Mouse (Mus musculus) embryonic facial prominence, embryonic 14.5 days (tissue): ENCODE data around the gene Grk5. TPM values are rescaled to one million over a fixed set of nuclear protein-coding genes. Genes with fewer than 3 reads are reported as not detected.
A peak's percentile ranks its signal among the peaks of the same experiment; 100 is the strongest.

ENCODE experiments used
- ATAC-seq: fragments of 200-750 bp; cut with Nextera tagmentation; 2 replicates; pipeline ENCODE4 v1.8.0; 2017; ENCODE audit warnings: low read depth, moderate number of reproducible peaks, moderate TSS enrichment
- DNase-seq: peaks from one replicate; pipeline ENCODE4 v3.0.0-alpha.2; 2015; ENCODE audit warnings: low spot score
- H3K27ac ChIP-seq: fragments of 300-500 bp; sonication (generic); replicated peaks from 2 replicates; pipeline ENCODE4 v1.5.1; 2014; ENCODE audit warnings: low read depth, mild to moderate bottlenecking, low read length, moderate library complexity
- H3K27me3 ChIP-seq: fragments of 300-500 bp; sonication (generic); replicated peaks from 2 replicates; pipeline ENCODE4 v1.6.1; 2014; ENCODE audit warnings: low read length; ENCODE audit not compliant: control insufficient read depth, insufficient read depth
- H3K36me3 ChIP-seq: fragments of 300-500 bp; sonication (generic); 2 replicates; pipeline ENCODE4 v1.6.1; 2014; ENCODE audit warnings: low read length, mixed read lengths; ENCODE audit not compliant: control insufficient read depth, insufficient read depth
- H3K4me1 ChIP-seq: fragments of 300-500 bp; sonication (generic); 2 replicates; pipeline ENCODE4 v1.6.1; 2014; ENCODE audit warnings: antibody characterized with exemption, low read length; ENCODE audit not compliant: control insufficient read depth, insufficient read depth
- H3K4me2 ChIP-seq: fragments of 300-500 bp; sonication (generic); 2 replicates; pipeline ENCODE4 v1.6.1; 2014; ENCODE audit warnings: low read depth, mild to moderate bottlenecking, low read length, moderate library complexity, mixed read lengths
- H3K4me3 ChIP-seq: fragments of 300-500 bp; sonication (generic); 2 replicates; pipeline ENCODE4 v1.5.1; 2014; ENCODE audit warnings: low read depth, mild to moderate bottlenecking, low read length
- H3K9ac ChIP-seq: fragments of 300-500 bp; sonication (generic); 2 replicates; pipeline ENCODE4 v1.6.1; 2014; ENCODE audit warnings: low read depth, mild to moderate bottlenecking, low read length, moderate library complexity, mixed read lengths
- H3K9me3 ChIP-seq: fragments of 300-500 bp; sonication (generic); 2 replicates; pipeline ENCODE4 v1.6.1; 2016; ENCODE audit warnings: low read length; ENCODE audit not compliant: control insufficient read depth
- WGBS: fragments of 180-500 bp; shearing (Covaris S2); extraction: QIAGEN DNeasy Blood & Tissue Kit; methylation state at CpG from one replicate; pipeline ENCODE4 v1.1.7; 2014; 5-methylcytosine and 5-hydroxymethylcytosine counted together
- polyA plus RNA-seq: library from polyadenylated mRNA; unstranded; fragments of >200 nt; fragmentation: Nextera tagmentation; extraction: Ambion mirVana; gene quantifications from 2 replicates; pipeline ENCODE4 v1.2.1, GENCODE M21; 2014

Gene Grk5
- polyA plus RNA-seq, 1 experiment from 2014 or later: 2.8 TPM

- 87% methylated on average over 3 of the region's 3 CpGs for WGBS
- H3K4me3 ChIP-seq: no peak overlapping the region
- H3K4me2 ChIP-seq: no peak overlapping the region
- DNase-seq (no peak), ATAC-seq (no peak)
- H3K9ac ChIP-seq: no peak overlapping the region
- H3K27me3 ChIP-seq: no peaks in the 10 kb centered on the region
- peaks cover 7% of the 10 kb centered on the region; the same call in 1 of the 2 replicates for H3K36me3 ChIP-seq
- H3K27ac ChIP-seq: no peak overlapping the region
- no peaks in the 10 kb centered on the region for H3K4me1 ChIP-seq
- no peaks in the 10 kb centered on the region for H3K9me3 ChIP-seq
These were observed 189.1 kb downstream of the Grk5 start for GRCm38 (mm10) chr19:61078622-61079021.

- Histone ChIP-seq H3K36me3 (peaks cover 7% of the 10 kb centered on the region; the same call in 1 of the 2 replicates), H3K9me3 (no peaks in the 10 kb centered on the region), H3K4me3 (no peak overlapping the region), H3K27ac (no peak overlapping the region), H3K9ac (no peak overlapping the region), H3K27me3 (no peaks in the 10 kb centered on the region), H3K4me2 (no peak overlapping the region), H3K4me1 (no peaks in the 10 kb centered on the region)
- WGBS: 92% methylated on average over 5 of the region's 5 CpGs
- ATAC-seq (no peak), DNase-seq (no peak)
These were observed 190.8 kb downstream of the Grk5 start for GRCm38 (mm10) chr19:61080251-61080749.

GRCm38 (mm10) chr19:61083006-61083405, 193.5 kb downstream of the Grk5 start:
- ATAC-seq (no peak), DNase-seq (no peak)
- no peaks in the 10 kb centered on the region for H3K4me1 ChIP-seq
- H3K4me3 ChIP-seq: no peak overlapping the region
- 92% methylated on average over 8 of the region's 8 CpGs for WGBS
- H3K9me3 ChIP-seq: no peaks in the 10 kb centered on the region
- no peaks in the 10 kb centered on the region for H3K27me3 ChIP-seq
- no peak overlapping the region for H3K9ac ChIP-seq
- H3K4me2 ChIP-seq: no peak overlapping the region
- no peak overlapping the region for H3K27ac ChIP-seq
- H3K36me3 ChIP-seq: no peaks in the 10 kb centered on the region

GRCm38 (mm10) chr19:61084149-61084940, 194.8 kb downstream of the Grk5 start:
- H3K9ac ChIP-seq: no peak overlapping the region
- H3K4me2 ChIP-seq: no peak overlapping the region
- H3K4me3 ChIP-seq: no peak overlapping the region
- H3K27ac ChIP-seq: no peak overlapping the region
- ATAC-seq (peak; percentile 79), DNase-seq (peak; percentile 86)
- WGBS: 54% methylated on average over 4 of the region's 4 CpGs
- no peaks in the 10 kb centered on the region for H3K27me3 ChIP-seq
- H3K9me3 ChIP-seq: no peaks in the 10 kb centered on the region
- no peaks in the 10 kb centered on the region for H3K36me3 ChIP-seq
- no peaks in the 10 kb centered on the region for H3K4me1 ChIP-seq

- WGBS: 82% methylated on average over 2 of the region's 2 CpGs
- no peaks in the 10 kb centered on the region for H3K36me3 ChIP-seq
- no peaks in the 10 kb centered on the region for H3K4me1 ChIP-seq
- ATAC-seq (no peak), DNase-seq (no peak)
- no peak overlapping the region for H3K9ac ChIP-seq
- no peak overlapping the region for H3K27ac ChIP-seq
- H3K27me3 ChIP-seq: no peaks in the 10 kb centered on the region
- no peaks in the 10 kb centered on the region for H3K9me3 ChIP-seq
- H3K4me3 ChIP-seq: no peak overlapping the region
- H3K4me2 ChIP-seq: no peak overlapping the region
These were observed 195.7 kb downstream of the Grk5 start for GRCm38 (mm10) chr19:61085217-61085616.

GRCm38 (mm10) chr19:61087781-61088180, 198.2 kb downstream of the Grk5 start:
- H3K4me1 ChIP-seq: no peaks in the 10 kb centered on the region
- H3K9me3 ChIP-seq: no peaks in the 10 kb centered on the region
- H3K4me2 ChIP-seq: no peak overlapping the region
- no peak overlapping the region for H3K27ac ChIP-seq
- ATAC-seq (no peak), DNase-seq (no peak)
- 80% methylated on average over 1 of the region's 1 CpGs for WGBS
- 0 out of 2 replicates have a peak, but pooled peaks cover 7% of the 10 kb centered on the region for H3K36me3 ChIP-seq
- H3K27me3 ChIP-seq: no peaks in the 10 kb centered on the region
- no peak overlapping the region for H3K4me3 ChIP-seq
- H3K9ac ChIP-seq: no peak overlapping the region

GRCm38 (mm10) chr19:61089001-61089400, 199.5 kb downstream of the Grk5 start:
- Histone ChIP-seq H3K9me3 (no peaks in the 10 kb centered on the region), H3K27me3 (no peaks in the 10 kb centered on the region), H3K4me2 (no peak overlapping the region), H3K4me3 (no peak overlapping the region), H3K36me3 (0 out of 2 replicates have a peak, but pooled peaks cover 7% of the 10 kb centered on the region), H3K9ac (no peak overlapping the region), H3K27ac (no peak overlapping the region), H3K4me1 (no peaks in the 10 kb centered on the region)
- WGBS: 88% methylated on average over 3 of the region's 3 CpGs
- no peak for DNase-seq
- no peak for ATAC-seq

- ATAC-seq (no peak), DNase-seq (no peak)
- Histone ChIP-seq H3K4me2 (no peak overlapping the region), H3K9ac (no peak overlapping the region), H3K36me3 (0 out of 2 replicates have a peak, but pooled peaks cover 7% of the 10 kb centered on the region), H3K9me3 (no peaks in the 10 kb centered on the region), H3K27ac (no peak overlapping the region), H3K27me3 (no peaks in the 10 kb centered on the region), H3K4me1 (no peaks in the 10 kb centered on the region), H3K4me3 (no peak overlapping the region)
- 97% methylated on average over 4 of the region's 4 CpGs for WGBS
These were observed 201.0 kb downstream of the Grk5 start for GRCm38 (mm10) chr19:61090541-61090940.

GRCm38 (mm10) chr19:61096776-61097175, 207.2 kb downstream of the Grk5 start:
- no peak for ATAC-seq

More at GRCm38 (mm10) chr19:61096776-61097175, 207.2 kb downstream of the Grk5 start:
- DNase-seq: no peak
- Histone ChIP-seq H3K4me3 (no peak overlapping the region), H3K27ac (no peak overlapping the region), H3K36me3 (0 out of 2 replicates have a peak, but pooled peaks cover under 1% of the 10 kb centered on the region), H3K9ac (no peak overlapping the region), H3K9me3 (no peaks in the 10 kb centered on the region), H3K4me2 (no peak overlapping the region), H3K27me3 (no peaks in the 10 kb centered on the region), H3K4me1 (no peaks in the 10 kb centered on the region)
- 87% methylated on average over 2 of the region's 2 CpGs for WGBS
